23 mouse cellular contexts compared by ENCODE assay signal in the genomic region with DNA sequence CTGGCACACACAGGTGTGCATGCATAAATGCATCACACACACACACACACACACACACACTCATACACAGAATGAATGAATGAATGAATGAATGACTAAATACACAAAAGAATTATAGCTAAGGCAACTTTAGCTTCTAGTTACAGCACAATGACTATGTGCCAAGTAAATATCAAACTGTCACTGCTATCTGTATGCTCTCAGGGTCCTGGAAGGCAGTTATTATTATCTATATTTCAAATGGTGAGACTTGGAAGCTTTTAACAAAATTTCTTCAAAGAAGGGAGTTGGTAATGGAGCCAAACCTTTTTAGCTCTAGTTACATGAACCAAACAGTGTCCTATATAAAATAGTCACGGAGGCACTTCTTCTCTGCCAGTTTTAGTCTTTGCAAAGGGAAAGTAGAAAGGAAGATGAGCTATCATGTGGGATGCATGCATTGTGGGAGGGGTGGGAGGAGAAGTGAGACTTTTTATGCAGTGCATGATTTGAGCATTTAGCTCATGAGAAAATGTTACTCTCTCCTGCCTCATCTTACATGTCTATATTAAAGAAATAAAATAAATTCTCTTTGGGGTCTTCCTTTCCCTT.
"Had no signal": no experiment of that assay in that cellular context is flagged by ENCODE, and none has a peak within 500 bp of the region (broad histone marks: within the 10 kb centered on the region; RNA-seq: fewer than 3 reads in every experiment).

No protein-coding gene starts in this region.

- H3K4me1 ChIP-seq: limb, embryonic 10.5 days; limb, embryonic 13.5 days; lung, embryonic 15.5 days; megakaryocyte, embryonic 14.5 days; neural tube, embryonic 13.5 days had no signal

- DNase-seq: kidney, adult 18-20 months; kidney, adult 9 months; kidney, postnatal 14 days; kidney, postnatal 4 days; liver; lung, adult 18-20 months; lung, postnatal 10 days; lung, postnatal 36 days; retina, postnatal 1 day; right cerebral cortex, postnatal 4 days; thymus, postnatal 25 days had no signal

- H3K27me3 ChIP-seq: limb, embryonic 13.5 days; liver, embryonic 12.5 days; liver, embryonic 15.5 days; lung, embryonic 15.5 days; megakaryocyte, embryonic 14.5 days; midbrain, embryonic 13.5 days; neural tube, embryonic 13.5 days had no signal

- H3K36me3 ChIP-seq: limb, embryonic 10.5 days; limb, embryonic 13.5 days; liver, embryonic 12.5 days; liver, embryonic 15.5 days; lung, embryonic 15.5 days; midbrain, embryonic 10.5 days; midbrain, embryonic 13.5 days; neural tube, embryonic 13.5 days had no signal

- H3K27ac ChIP-seq: limb, embryonic 10.5 days; limb, embryonic 13.5 days; liver, embryonic 12.5 days; liver, embryonic 15.5 days; lung, embryonic 15.5 days; midbrain, embryonic 10.5 days; midbrain, embryonic 13.5 days; neural tube, embryonic 13.5 days; stomach, postnatal 0 days had no signal

- H3K4me3 ChIP-seq: limb, embryonic 10.5 days; limb, embryonic 13.5 days; liver, embryonic 12.5 days; liver, embryonic 15.5 days; lung, embryonic 15.5 days; megakaryocyte, embryonic 14.5 days; midbrain, embryonic 10.5 days; midbrain, embryonic 13.5 days; myocyte; neural tube, embryonic 13.5 days had no signal

- H3K9ac ChIP-seq: limb, embryonic 13.5 days; liver, embryonic 12.5 days; liver, embryonic 15.5 days; lung, embryonic 15.5 days; midbrain, embryonic 13.5 days; neural tube, embryonic 13.5 days had no signal

- H3K4me2 ChIP-seq: limb, embryonic 13.5 days; liver, embryonic 12.5 days; liver, embryonic 15.5 days; lung, embryonic 15.5 days; midbrain, embryonic 13.5 days; neural tube, embryonic 13.5 days had no signal

- H3K9me3 ChIP-seq: limb, embryonic 10.5 days; limb, embryonic 13.5 days; liver, embryonic 12.5 days; liver, embryonic 15.5 days; lung, embryonic 15.5 days; midbrain, embryonic 10.5 days; midbrain, embryonic 13.5 days; neural tube, embryonic 13.5 days had no signal

- ATAC-seq: liver, embryonic 12.5 days; midbrain, embryonic 13.5 days; midbrain, embryonic 16.5 days had no signal
